Mouse (Mus musculus): ENCODE measurements at regions not wholly inside any gene's neighbourhood (a gene's known extent, or its start where the extent isn't known, plus 50 kb on each side); places are given as distances from the start of the nearest gene placed in this dataset.

DNA sequence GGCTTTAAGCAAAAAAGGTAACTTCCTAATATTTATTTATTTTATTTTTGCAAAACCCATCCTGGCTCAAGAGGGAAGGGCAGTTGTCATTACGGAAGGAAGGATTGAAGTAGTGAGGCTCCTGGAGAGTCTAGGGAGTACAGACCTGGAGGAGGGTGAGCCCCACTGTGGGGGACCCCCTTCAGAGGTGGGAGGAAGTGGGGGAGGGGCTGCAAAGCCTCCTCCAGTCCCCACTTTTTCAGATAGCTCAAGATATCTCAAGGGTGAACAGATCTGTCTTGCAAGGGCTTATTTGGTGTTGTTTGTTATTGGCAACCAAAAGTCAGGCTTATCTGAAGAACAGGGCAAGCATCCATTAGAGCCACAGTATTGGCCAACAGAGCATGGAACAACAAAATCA, 64.0 kb downstream of the Hlx start:
- TF ChIP-seq GATA1 (IDR thresholded peaks at IDR 0.05; ENCODE audit: low read length), result no peak

DNA sequence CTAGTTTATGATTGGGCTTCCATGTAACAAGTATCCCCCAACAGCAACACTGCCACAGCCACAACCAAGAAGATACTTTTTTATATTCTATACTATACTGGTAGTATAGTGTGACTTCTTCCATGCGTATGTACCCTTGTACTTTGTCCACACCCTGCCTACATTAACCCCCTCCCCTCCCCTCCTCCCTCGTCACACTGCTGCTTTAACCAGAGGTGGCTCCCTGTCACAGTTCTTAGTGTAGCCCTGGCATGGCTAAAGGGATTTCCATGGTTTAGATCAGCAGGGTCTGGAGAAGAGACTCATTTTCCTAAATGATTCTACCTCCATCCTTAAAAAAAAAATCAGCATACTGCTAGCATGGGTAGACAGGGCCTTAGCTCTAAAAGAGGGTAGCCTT, 64.4 kb downstream of the Hlx start:
- no peak for TF ChIP-seq GATA1 (IDR thresholded peaks at IDR 0.05; ENCODE audit: low read length)

DNA sequence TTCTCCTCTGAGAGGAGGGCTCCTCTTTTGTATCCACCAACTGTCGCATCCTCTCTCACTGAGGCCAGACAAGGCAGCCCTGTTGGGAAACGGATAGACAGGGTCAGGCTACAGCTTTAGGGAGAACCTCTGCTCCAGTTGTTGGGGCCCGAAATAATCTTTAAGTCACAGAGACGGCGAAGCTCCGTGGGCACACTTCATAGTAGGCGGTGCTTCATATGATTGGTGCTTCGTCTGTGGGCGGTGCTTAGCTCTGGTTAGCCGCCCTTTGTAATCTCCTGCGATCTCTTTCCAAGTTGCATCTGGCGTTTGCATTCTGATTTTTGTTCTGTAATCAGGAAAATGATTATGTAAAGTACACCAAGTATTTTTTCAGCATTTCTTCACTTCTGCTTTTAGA, 67.2 kb downstream of the Hlx start:
- TF ChIP-seq GATA1 (IDR thresholded peaks at IDR 0.05; ENCODE audit: low read length), result no peak

DNA sequence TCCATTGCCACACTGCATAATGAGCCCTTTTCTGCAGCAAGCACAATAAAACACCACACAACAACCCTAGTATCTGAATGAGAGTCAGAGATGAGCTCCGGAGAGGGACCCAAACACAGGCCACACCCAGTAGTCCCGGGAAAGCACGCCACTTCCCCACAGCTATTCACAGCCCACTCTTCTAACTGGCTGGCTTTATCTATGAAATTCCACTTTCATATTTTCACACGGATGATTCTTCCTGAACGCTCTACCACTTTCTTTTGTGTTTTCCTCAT, 68.4 kb downstream of the Hlx start:
- TF ChIP-seq GATA1 (IDR thresholded peaks at IDR 0.05; ENCODE audit: low read length), result no peak

DNA sequence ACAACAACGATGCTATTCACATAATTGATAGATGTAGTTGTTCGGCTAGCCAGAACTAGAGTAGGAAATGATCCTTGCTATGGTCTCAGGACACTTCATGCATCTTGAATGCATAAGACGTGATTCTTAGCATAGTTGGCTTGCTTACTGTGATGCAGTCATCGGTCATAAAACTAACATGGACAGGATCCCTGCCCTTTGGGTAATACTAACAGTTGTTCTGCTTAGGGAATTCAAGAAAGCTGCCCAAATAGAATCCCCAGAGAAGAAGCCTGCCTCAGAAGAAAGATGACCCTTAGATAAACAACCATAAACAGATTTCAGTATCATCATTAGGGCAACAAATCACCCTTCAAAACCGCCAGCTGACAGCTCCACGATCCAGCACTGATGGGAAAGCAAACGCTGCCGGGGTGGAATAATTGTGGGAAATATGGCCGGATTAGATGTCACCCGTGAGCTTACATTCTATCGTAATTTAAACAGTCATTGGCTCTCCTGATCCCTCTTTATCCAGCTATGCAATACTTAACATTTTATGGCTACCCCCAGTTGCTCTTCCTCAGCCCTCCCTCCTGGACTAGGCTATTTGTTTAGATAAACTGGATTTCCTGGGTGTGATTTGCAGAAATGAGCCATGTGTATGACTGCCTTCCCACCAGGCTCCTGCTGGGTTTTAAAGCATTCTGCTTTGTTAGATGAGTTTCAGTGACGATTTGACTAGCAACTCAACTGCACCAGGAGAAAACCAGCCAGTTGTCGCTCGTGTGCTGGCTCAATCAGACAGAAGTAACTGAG, 68.9 kb downstream of the Hlx start:
- no peak for TF ChIP-seq GATA1 (IDR thresholded peaks at IDR 0.05; ENCODE audit: low read length)

DNA sequence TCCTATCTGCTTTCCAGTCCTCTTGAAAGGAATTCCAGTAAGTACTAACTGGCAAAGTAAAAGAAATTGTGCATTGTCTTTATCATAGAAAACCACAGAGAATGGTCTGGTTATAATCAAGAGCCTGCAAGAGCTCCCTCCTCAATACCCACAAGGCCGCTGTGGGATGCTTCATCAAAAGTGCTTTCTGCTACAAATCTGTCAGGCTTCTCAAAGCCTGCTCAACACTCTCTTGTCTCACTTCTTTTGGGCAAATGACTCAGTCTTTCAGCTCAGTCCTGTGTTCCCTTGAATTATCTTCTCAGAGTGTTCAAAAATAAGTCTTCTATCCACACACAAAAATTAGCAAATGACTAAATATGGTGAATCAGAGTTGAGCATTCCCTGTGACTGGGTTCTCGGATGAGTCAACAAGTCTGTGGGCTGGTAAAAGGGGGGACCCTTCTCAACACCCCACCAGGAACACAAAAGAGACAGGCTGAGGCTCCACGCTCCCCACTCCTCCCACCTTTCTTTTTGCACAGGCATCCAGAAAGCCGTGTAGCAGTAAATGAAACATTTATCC, 81.8 kb downstream of the Hlx start:
- no peak for TF ChIP-seq GATA1 (IDR thresholded peaks at IDR 0.05; ENCODE audit: low read length)

DNA sequence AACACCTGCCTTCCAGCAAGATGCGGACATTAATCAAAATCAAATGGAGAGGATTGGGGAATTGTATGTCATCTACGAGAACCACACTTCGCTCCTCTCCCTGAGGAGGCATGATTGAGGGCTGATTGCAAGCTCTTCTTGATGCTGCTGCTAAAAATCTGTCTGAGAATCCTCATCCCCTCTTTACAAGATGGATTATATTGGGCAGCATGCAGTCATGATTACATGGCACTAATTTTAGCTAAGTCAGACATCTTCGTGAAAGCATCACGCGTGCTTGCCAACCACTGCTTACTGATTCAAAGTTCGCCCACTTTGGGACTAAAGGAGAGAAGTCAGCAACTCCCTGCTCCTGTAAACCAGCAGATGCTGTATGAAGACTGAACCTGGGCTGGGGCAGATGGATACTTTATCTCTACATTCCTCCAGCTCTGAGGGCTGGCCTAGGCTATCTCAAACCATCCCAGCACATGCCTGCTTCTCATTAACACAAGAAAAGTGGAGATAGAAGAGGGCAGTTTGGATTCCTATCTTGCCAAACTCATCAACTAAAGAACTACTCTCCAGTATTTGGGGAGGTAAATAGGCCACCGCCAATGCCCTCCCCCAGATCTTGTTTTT, 84.4 kb downstream of the Hlx start:
- TF ChIP-seq GATA1 (IDR thresholded peaks at IDR 0.05; ENCODE audit: low read length), result no peak

DNA sequence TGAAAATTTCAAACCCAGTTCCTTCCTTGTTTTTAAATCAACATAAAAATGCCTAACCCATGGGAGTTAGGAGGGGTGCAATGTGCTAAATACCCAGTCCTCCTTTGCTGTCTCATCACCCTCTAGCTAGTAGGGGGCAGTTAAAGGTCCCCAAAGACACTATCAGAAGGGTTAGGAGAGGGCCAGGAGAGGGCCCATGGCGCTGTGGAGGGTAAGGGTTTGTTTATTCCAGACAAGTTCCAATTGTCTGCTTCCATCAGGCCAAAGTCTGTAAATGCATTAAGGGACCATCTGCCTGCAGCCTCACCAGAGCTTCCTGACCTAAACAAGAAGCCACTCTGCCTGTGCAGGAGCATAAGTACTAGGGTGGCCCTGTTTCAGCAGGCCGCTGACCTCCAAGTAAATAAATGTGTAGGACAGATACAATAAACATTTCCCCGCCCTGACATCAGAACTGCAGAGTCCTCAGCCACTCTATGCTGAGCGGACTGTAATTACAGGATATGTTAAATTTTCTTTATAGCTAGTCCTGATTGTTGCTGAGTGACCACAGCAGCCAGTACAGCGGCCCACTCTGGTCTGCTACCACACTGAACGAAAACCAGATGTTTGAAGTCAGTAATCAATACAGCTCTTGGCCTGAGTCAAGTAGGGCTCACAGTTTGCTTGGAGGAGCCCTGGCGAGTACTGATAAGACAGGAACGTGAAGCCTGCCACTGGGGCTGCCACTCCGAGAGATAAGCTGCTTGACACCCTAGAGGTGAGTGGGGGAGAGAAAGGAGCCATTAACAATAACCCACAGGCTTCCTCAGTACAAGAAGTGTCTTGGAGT, 87.4 kb downstream of the Hlx start:
- peak; percentile 78 for TF ChIP-seq GATA1 (IDR thresholded peaks at IDR 0.05; ENCODE audit: low read length)

DNA sequence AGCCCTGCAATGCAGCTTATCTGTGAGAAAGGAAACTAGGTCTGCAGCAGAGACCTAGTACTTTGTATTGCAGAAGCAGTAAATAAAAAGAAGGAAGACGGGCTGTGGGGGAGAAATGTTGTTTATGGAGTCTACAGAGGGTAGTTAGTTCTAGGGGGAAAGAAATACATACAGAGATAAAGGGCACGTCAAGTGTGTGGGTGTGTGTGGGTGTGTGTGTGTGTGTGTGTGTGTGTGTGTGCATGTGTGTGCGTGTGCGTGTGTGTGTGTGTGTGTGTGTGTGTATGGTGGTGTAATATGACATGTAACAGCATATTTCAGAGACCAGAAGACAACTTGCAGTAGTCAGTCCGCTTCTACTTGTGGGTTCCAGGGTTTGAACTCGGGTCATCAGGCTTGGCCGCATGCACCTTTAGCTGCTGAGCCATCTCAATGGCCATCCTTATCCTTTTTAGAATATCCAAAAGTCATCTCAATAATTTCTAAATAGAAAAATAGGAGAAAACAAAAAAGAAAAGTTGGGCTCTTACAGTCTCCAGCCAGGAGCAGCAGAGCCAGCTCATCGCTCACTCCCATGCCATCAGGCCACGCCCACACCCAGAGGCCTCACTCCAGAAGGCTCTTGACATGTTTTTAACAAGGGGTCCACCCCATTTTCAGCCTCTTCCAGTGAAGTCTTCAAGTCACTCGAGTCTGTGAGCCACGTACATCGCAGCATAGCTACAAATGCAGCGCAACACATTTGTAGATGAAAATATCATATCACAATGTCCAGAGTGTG, 101.5 kb downstream of the Hlx start:
- no peak for TF ChIP-seq GATA1 (IDR thresholded peaks at IDR 0.05; ENCODE audit: low read length)

DNA sequence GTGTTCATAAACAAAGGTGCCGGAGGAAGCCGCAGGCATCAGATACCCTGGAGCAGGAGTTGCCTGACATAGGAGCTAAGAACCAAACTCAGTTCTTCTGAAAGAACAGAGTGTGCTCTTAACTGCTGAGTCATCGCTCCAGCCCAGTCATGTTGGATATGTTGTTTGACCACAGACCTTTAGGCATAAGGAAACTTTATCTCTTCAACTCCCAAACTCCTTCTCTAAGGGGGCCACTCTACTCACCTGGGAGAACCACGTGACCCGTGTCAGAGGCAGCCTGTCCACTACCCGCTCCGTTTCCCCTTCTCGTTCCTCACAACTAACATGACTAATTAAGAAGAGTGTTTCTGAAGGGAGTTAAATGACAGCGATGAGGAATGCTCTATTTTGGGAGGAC, 103.2 kb downstream of the Hlx start:
- no peak for TF ChIP-seq GATA1 (IDR thresholded peaks at IDR 0.05; ENCODE audit: low read length)

DNA sequence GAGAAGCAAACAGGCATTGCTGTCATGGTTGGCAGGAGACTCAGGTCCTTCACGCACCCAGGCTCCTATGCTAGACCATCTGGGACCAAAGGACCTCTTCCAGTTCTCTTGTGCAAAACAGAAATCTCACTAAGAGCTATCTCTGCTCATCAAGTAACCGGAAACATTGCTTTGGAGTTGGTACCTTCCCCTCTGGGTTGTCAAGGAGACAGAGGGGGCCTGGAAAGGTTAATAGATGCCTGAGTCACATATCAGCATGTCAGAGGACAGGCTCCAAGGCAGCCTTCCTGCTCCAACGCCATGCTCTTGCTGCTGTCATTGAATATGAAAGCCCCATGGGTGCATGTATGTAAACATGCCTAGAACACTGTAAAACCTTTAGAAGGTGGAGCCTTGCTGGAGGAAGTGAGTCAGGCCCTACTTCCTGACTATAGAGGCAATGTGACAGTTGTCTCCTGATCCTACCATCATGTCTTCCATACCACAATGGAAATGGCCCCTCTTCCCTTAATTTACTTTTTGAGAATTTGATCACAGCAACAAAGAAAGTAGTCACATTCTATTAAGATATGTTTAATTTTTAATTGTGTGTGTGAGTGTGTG, 103.8 kb downstream of the Hlx start:
- no peak for TF ChIP-seq GATA1 (IDR thresholded peaks at IDR 0.05; ENCODE audit: low read length)

DNA sequence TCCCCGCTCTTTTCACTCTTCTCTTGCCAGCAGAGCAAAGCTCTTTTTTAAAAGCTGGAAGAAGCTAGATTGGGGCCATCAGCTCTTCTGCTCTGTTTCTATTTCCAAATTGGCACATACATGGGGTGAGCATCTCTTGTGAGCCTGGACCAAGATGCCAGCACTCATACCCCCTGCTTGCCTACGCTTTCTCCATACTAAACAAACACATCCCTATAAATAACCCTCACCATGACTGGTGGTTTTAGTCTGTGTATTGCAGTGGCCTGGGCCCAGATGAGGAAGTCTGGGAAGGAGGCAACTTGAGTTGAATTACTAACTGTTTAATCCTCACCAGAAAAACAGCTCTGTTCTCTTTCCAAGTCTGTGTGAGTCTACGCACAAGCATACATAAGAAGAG, 110.0 kb downstream of the Hlx start:
- no peak for TF ChIP-seq GATA1 (IDR thresholded peaks at IDR 0.05; ENCODE audit: low read length)

DNA sequence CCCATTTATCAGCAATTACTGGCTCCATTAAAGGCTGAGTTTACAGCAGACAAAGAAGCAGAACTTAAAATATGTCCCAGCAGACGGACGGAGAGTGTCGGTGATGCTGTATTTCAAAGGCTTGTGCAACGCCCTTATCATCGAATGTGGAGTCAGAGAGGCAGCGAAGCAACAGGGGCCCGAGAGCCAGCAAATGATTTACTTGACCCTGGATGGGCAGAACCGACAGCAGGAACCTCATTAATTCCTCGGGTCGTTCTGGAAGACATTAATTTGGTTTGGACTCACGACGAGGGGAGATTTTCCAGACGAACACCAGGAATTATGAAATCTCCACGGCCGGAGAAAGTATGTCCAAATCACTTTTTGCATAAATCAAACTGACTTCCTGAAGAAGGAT, 110.5 kb downstream of the Hlx start:
- TF ChIP-seq GATA1 (IDR thresholded peaks at IDR 0.05; ENCODE audit: low read length), result no peak

DNA sequence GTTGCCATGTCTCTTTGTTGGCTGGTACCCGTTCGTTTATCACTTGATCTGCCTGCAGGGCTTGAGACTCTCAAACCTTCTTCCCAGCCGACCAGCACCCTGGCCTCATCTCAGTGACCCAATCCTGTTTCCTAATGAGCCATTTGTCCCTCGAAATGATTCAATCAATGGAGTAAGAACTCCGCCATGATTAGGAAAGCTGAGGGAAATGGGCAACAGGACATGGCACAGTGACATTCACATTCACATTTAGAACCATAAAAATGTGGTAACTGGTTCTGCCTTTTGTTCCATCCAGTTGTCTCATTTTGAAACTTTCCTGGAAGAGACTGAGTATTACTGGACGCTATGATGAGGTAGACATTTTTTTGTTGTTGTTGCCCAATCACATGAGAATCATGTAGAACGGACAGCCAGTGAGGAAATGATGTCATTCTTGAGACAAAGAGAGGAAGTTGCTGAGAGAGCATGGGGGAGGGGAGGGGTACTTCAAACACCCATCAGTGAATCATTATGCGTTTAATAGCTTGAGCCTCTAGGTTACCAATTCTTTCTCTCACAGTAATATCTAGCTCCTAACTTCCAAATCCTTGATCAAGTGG, 114.5 kb downstream of the Hlx start:
- no peak for TF ChIP-seq GATA1 (IDR thresholded peaks at IDR 0.05; ENCODE audit: low read length)

DNA sequence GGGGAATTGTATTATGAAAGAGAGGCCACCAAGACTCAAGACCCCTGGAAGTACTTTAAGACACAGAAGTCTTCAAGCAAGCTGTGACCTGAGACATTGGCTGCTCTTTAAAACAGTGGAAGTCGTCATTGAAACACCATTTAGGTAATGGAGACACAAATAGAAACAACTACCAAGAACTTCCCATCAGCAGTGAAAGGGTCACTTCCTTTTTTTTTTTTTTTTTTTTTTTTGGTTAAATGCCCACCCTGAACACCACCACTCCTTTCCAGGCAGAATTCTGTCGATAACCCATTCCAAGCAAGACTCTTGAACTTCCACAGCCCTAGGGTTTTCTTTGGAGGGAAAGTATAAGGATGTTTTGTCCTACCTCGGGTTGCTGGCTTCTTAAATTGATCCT, 116.4 kb downstream of the Hlx start:
- TF ChIP-seq GATA1 (IDR thresholded peaks at IDR 0.05; ENCODE audit: low read length), result no peak

Measured in G1E-ER4 (cell line).